Mouse (Mus musculus) adrenal gland, adult 8-10 months (tissue): ENCODE measurements around the gene Speer4b. TPM values are rescaled to one million over a fixed set of nuclear protein-coding genes. Genes with fewer than 3 reads are reported as not detected.
"Not testable (repeated sequence)": the region's sequence is repeated elsewhere in the genome, so short reads cannot be mapped to it uniquely, and the experiment has no call there.

Experiments
- DNase-seq: peaks from one replicate; pipeline ENCODE4 v3.0.0; 2022
- total RNA-seq, 4 experiments: library from RNA; stranded (reverse); gene quantifications; 2 replicates each; pipeline ENCODE4 v1.2.4; 2022

The Speer4b gene
- total RNA-seq: not detected

DNA sequence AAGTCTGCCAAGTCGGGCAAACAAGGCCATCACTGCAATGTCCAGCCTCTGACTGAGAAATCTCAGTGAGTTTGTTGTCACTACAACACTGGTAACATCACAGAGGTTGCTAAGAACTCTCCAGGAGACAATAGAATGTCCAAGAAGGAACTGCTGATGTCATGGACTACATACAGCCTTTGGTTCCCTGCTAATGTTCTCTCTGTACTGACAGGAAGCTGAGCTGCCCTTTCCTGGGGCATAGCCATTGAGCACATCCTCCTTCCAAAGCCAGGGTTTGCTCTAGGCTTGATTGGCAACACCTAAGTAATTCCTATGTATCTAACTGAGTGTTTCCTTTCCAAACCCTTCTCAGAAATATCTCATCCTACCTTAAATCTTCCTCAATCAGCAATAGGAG lies at the start of gene Speer4b:
TSS of gene Speer4b (minus strand) at position 101 of the 400 bp plus-strand sequence.
- DNase-seq: not testable (repeated sequence)

DNA sequence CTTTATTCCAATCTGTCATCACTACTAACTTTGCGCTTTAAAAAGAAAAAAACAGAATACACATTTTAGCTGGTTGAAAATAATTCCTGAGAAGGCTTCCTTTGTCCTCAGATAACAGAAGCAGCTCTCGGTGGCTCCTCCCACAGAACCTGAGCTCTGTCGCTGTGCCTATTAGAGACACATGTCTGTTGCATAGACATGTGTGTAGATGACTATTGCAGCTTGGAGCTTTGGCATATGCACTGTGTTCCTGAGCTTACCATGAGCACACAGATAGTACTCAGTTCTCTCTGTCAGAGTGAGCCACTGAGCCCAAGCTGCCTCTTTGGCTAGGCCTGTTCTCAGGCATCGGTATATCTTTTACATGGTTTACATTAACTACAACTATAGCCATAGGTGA lies 48.1 kb upstream of the Speer4b start:
- no peak for DNase-seq

- peak; percentile 22 for DNase-seq
These were observed 43.6 kb upstream of the Speer4b start for GRCm38 (mm10) chr5:27544816-27545270.

- DNase-seq: no peak
These were observed 25.7 kb upstream of the Speer4b start for GRCm38 (mm10) chr5:27526906-27527305.

- DNase-seq: no peak
These were observed 17.5 kb upstream of the Speer4b start for GRCm38 (mm10) chr5:27518716-27519115.

DNA sequence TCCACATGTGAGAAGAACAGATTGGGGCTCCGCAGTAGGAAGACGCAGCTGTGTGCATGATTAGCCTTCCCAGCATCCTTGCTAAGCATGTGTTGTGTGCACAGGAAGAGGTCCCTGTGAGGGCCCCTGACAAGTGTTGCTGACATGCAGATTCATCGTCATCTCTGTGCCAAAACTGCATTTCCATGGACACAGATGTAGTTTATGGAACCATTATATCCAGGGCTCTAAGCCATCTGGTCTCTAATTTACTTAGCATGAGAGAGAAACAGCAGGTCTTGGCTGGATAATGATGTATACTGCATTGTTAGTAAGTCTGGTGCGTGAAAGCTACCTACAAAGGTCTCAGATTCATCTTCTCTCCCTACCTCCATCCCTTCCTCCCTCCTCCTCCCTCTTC lies 10.3 kb downstream of the Speer4b start:
- no peak for DNase-seq

DNA sequence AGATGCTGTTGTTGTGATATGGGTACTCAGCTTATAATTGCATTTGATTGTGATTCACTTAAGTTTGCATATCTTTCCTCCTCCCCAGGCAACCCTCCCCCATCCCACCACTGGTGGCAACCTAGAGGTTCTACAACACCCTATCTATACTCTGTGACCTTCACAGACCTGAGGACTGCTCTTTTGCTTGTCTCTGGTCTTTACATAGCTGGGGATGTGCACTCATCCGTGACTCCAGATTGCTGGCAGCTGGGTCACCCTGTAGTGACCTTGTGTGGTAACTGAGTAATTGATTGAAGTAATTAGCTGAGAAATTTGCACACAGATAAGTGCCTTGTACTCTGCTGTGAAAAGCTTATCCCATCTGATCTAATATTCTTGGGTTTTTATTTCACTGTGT lies 15.1 kb downstream of the Speer4b start:
- DNase-seq: no peak

DNA sequence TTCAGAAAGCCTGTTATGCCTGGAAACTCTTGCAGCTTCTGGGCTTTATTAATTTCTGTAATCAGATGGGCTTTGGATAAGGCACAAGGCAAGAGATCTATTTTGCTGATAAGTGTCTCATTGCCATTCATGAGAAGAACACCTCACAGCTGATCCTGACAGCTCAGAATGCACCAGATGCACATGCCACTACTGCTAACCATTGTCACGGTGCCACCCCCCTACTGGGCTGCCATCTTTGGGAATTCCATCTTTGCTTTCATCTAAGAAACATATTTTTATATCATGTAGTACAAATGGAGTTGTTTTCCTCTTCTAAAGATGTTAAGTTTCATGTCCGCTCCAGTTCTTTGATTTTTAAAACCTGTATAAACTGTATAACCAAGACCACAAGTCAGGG lies 19.5 kb downstream of the Speer4b start:
- no peak for DNase-seq

- DNase-seq: no peak
These were observed 26.2 kb downstream of the Speer4b start for GRCm38 (mm10) chr5:27474964-27475465.

DNA sequence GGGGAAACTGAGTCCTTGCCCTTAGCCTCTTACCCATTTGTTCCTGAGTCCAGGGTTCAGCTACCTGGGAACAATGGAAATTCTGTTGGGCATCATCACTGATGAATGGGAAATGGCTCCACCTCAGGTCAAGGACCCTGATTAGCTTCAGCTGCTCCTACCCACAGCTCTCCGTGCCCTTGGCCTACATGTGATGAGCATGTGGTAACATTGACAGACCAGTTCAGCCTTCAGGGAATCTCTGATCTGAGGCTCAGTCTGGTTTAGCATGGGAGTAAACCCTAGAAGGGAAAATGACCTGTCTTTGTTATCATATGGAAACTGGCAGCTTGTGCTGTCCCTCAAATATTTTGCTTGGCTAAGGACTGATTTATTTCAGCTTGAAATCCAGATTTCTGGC lies 43.6 kb downstream of the Speer4b start:
- peak; percentile 56 for DNase-seq

DNA sequence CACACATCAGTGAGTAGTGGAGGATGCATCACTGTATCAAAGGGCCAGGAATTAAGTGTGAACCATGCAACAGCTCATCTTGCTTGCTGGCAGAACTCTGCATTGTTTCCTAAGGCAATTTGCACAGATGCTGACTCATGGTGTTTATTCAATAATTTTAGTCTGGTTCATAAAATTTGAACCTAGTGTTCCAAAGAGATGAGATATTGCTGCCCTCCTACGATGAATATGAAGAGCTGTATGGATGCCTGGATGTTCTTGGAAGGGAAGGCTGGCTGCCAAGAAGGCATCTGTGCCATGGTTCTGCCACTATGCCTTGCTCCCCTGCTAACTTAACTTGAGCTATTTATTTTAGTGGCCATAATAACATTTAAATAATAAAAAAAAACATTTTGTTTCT lies 44.3 kb downstream of the Speer4b start:
- DNase-seq: no peak

GRCm38 (mm10) chr5:27454386-27454785 lies 46.9 kb downstream of the Speer4b start:
- no peak for DNase-seq

DNA sequence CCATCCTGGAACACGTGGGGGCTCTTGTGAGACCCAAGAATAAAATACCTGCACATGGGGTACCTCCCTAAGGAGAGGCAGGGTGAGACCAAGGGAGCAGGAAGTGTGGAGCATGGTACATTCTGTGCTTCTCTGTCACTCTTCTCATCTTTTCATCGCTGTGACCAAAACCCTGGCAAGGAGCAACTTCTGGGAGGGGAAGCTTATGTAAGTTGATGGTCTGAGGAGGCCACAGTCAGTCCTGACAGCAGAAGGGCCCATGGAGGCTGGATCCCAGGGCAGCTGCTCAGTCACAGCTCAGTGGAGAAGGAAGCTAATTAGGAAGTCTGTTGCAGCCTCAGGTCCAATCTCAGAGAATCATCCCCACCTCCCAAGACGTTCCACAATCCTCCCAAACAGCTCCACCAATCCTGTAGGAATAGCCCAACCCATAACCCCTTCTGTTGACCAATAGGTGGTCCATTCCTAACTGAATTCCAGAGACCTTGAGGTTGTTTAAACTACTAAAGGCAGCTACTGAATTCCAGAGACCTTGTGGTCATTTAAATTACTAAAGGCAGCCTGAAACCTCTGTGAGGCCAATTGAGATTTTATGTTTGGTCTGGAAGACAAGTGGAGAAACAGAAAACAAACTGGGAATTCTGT lies 47.9 kb downstream of the Speer4b start:
- no peak for DNase-seq
